Mouse (Mus musculus) small intestine, adult 2 months (tissue): ENCODE measurements around the gene Rasal3. TPM values are rescaled to one million over a fixed set of nuclear protein-coding genes. Genes with fewer than 3 reads are reported as not detected.
A peak's percentile ranks its signal among the peaks of the same experiment; 100 is the strongest.

ENCODE experiments used
- H3K27ac ChIP-seq: fragments of 200-500 bp; 2 replicates; pipeline ENCODE4 v1.5.1; 2012; ENCODE audit warnings: low read depth, low read length, control low read depth, inconsistent platforms; ENCODE audit not compliant: insufficient read depth
- H3K27me3 ChIP-seq: fragments of 200-500 bp; 2 replicates; pipeline ENCODE4 v1.6.1; 2012; ENCODE audit warnings: mild to moderate bottlenecking, moderate library complexity, low read length, inconsistent platforms; ENCODE audit not compliant: control insufficient read depth, insufficient read depth
- H3K36me3 ChIP-seq: fragments of 200-500 bp; 2 replicates; pipeline ENCODE4 v1.6.1; 2012; ENCODE audit warnings: mild to moderate bottlenecking, low read length, control low read depth, inconsistent platforms; ENCODE audit not compliant: control insufficient read depth, insufficient read depth
- H3K4me1 ChIP-seq: fragments of 200-500 bp; 2 replicates; pipeline ENCODE4 v1.6.1; 2012; ENCODE audit warnings: low read length, inconsistent platforms, mixed read lengths; ENCODE audit not compliant: control insufficient read depth, insufficient read depth, insufficient read length
- H3K4me3 ChIP-seq: fragments of 200-500 bp; 2 replicates; pipeline ENCODE4 v1.5.1; 2012; ENCODE audit warnings: low read depth, mild to moderate bottlenecking, control low read depth, inconsistent platforms, low read length, moderate library complexity
- CTCF ChIP-seq: fragments of 200-500 bp; IDR thresholded peaks from 2 replicates; pipeline ENCODE4 v1.5.1; 2012; ENCODE audit warnings: low read depth, mild to moderate bottlenecking, control low read depth, inconsistent platforms, low read length, moderate library complexity, mixed read lengths; ENCODE audit not compliant: insufficient replicate concordance, insufficient read length; ENCODE audit errors: extremely low read depth
- POLR2A ChIP-seq: fragments of 200-500 bp; IDR thresholded peaks from 2 replicates; pipeline ENCODE4 v1.6.1; 2012; ENCODE audit warnings: low read depth, mild to moderate bottlenecking, control low read depth, inconsistent platforms, low read length, moderate library complexity
- WGBS: fragments of 180-500 bp; shearing (Covaris S2); methylation state at CpG from one replicate; pipeline ENCODE4 v1.1.7; 2018; 5-methylcytosine and 5-hydroxymethylcytosine counted together
- polyA plus RNA-seq: library from polyadenylated mRNA; depleted of rRNA; stranded (reverse); fragments of >200 nt; gene quantifications from 2 replicates; pipeline ENCODE4 v1.2.3, GENCODE M21; 2012

Gene Rasal3
- polyA plus RNA-seq, 1 experiment = 16.0 TPM

DNA sequence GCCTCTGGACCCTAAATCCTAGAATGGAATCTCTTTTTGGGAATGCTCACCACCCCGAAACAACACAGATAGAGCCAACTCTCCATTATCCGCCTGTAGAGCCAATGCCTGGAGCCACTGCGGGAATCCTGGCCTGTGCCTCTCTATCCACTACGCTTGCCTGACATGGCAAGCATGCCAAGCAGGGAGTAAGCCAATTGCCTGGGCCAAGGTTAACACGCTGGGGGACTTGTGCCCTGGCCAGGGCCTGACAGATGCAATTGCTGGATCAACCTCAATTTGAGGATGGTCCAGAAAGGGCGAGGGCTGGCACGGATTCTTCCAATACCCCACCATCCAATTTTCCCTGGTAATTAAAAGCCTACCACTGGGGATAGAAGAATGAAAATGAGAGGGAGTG, 20.8 kb downstream of the Rasal3 start:
- TF ChIP-seq CTCF (no peak), POLR2A (no peak)
- Histone ChIP-seq H3K27me3 (no peaks in the 10 kb centered on the region), H3K27ac (no peak overlapping the region), H3K4me3 (no peak overlapping the region), H3K4me1 (peaks cover 3% of the 10 kb centered on the region; the same call in 1 of the 2 replicates), H3K36me3 (peaks cover 5% of the 10 kb centered on the region; the same call in 1 of the 2 replicates)
- 94% methylated on average over 7 of the region's 7 CpGs for WGBS

DNA sequence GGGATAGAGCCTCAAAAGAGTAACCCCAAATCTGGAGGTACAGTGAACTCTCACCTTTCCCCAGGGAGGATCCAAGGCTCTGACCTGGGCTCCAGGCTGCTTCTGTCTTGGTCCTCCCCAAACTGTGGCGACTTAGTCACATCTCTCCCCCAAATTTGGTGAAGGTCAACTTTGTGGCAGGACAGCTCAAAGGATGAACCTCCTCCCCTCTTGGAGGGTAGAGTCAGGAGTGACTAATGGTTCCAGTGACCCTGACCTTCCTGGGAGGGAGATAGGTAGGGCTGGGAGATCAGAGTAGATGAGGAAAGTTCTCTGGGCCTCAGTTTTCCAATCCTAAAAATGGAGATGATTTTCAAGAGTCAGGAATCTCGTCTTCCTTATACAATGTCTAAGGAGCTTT, 24.6 kb downstream of the Rasal3 start:
- WGBS = 74% methylated on average over 2 of the region's 2 CpGs
- Histone ChIP-seq H3K27me3 (no peaks in the 10 kb centered on the region), H3K4me1 (peaks cover 16% of the 10 kb centered on the region), H3K4me3 (no peak overlapping the region), H3K36me3 (0 out of 2 replicates have a peak, but pooled peaks cover 2% of the 10 kb centered on the region), H3K27ac (no peak overlapping the region)
- no peak for TF ChIP-seq CTCF
- no peak for TF ChIP-seq POLR2A

DNA sequence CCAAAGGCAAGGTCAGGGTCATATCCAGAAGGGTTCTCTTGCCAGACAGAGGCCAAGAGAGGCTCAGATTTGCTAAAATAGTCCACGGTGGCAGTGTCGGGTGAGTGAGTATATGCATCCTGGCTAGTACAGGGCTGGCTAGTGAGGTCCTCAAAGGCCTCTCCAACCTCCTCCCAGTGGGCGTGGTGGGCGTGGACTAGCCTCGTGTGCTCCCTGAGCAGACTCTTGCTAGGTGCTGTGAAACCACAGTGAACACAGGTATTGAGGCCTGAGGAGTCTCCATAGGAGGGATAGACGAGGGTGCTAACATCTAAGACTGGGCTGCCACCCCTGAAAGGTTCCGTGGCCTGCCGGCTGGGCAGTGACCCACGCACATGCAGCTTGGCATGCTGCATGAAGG, 26.2 kb downstream of the Rasal3 start:
- Histone ChIP-seq H3K27ac (no peak overlapping the region), H3K36me3 (0 out of 2 replicates have a peak, but pooled peaks cover 2% of the 10 kb centered on the region), H3K27me3 (no peaks in the 10 kb centered on the region), H3K4me1 (peaks cover 16% of the 10 kb centered on the region), H3K4me3 (no peak overlapping the region)
- WGBS = 68% methylated on average over 9 of the region's 9 CpGs
- TF ChIP-seq POLR2A = no peak

DNA sequence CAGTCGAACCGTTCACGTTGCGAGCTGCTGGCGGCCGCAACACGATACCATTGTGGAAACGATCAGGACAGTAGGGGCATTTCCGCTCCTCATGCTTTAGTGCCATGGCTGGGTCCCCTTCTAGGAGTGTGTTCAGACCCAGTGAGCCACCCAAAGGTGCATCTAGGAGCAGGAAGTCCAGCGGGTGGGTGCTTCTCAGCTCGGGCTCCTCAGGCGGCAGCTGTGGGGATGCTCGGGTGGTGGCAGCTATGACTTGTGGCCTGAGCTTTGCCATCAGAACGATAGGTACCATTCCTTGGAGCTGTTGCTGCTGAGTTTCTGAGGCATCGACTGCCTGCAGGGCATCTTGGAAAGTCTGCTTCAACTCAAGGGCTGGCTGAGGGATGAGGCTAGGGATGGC, 26.9 kb downstream of the Rasal3 start:
- Histone ChIP-seq H3K4me3 (no peak overlapping the region), H3K27ac (no peak overlapping the region), H3K4me1 (peaks cover 16% of the 10 kb centered on the region), H3K36me3 (0 out of 2 replicates have a peak, but pooled peaks cover 2% of the 10 kb centered on the region), H3K27me3 (no peaks in the 10 kb centered on the region)
- TF ChIP-seq POLR2A = no peak
- TF ChIP-seq CTCF = no peak
- 75% methylated on average over 15 of the region's 15 CpGs for WGBS

DNA sequence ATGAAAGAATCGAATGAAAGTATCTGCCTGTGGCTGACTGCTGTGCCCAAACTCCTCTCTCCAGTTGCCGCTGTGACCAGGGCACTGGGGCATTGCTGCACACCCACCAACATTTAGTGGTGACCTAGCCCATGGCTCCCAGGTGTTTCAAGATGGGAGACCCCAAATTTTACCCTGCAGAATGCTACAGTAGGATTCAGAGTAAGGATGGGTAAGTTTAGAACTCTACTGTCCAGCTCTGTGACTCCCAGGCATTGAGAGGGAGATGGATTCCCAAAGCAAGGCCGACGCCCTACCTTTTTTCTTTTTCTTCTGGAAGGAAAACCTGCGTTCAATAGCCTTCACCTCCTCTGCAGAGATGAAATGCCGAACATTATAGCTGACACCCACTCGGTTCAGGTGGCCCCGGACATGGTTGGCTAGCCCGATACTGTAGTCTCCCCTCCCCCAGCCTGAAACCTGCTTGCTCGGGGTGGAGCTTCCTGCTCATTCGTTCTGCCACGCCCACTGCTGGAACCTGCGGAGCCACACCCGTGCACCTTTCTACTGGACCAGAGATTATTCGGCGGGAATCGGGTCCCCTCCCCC, 34.3 kb downstream of the Rasal3 start:
- TF ChIP-seq POLR2A (no peak), CTCF (no peak)
- no peaks in the 10 kb centered on the region; the same call in none of the 2 replicates for H3K36me3 ChIP-seq
- WGBS = 14% methylated on average over 14 of the region's 17 CpGs
- peak overlapping the region; percentile 71 for H3K4me3 ChIP-seq
- no peaks in the 10 kb centered on the region for H3K27me3 ChIP-seq
- peaks cover 5% of the 10 kb centered on the region; the same call in 1 of the 2 replicates for H3K4me1 ChIP-seq
- H3K27ac ChIP-seq = peak overlapping the region; percentile 17; the same call in 1 of the 2 replicates

DNA sequence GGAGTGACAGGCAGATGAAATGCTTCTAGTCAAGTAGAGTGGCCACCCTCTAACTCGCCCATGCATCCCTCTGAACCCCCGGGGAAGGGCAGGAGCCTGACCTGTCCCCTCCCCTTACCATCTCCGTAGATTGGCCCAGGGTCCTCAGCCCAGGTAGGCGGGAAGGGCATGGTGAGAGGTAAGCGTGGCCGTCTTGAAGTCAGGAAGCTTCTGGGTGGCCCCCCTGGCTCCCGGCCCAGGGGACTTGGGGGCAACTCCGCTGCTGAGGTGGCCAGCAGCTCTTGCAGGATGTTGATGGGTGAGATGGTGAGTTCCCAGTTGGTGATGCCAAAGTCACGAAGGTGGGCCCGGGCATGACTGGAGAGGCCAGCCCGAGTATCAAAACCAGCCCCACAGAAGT, 35.7 kb downstream of the Rasal3 start:
- no peak overlapping the region for H3K4me3 ChIP-seq
- no peaks in the 10 kb centered on the region for H3K27me3 ChIP-seq
- no peaks in the 10 kb centered on the region; the same call in none of the 2 replicates for H3K36me3 ChIP-seq
- H3K27ac ChIP-seq = no peak overlapping the region
- 92% methylated on average over 11 of the region's 11 CpGs for WGBS
- TF ChIP-seq POLR2A (no peak), CTCF (no peak)
- H3K4me1 ChIP-seq = peaks cover 11% of the 10 kb centered on the region; the same call in 1 of the 2 replicates

DNA sequence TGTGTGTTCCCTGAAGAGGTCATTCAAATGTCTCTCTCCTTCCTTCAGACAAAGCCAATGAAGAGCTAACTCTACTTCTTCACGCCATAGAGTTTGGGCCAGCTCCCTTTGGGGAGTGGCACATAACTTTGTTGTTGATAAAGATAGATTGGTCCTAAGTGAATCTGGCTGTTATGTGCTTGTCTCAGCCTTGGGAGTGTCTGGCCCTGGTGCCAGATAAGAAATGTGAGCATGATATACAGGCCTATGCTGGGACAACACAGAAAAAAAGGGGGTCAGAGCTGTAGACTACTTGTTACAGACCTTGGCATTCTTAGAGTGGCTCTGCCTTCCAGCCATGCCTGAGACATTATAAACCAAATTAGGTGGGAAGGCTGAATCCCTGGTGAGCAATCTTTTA, 38.1 kb downstream of the Rasal3 start:
- 24% methylated on average over 1 of the region's 1 CpGs for WGBS
- peaks cover 11% of the 10 kb centered on the region; the same call in 1 of the 2 replicates for H3K4me1 ChIP-seq
- peaks cover 9% of the 10 kb centered on the region for H3K36me3 ChIP-seq
- H3K27me3 ChIP-seq = no peaks in the 10 kb centered on the region
- no peak overlapping the region for H3K4me3 ChIP-seq
- no peak for TF ChIP-seq POLR2A
- H3K27ac ChIP-seq = no peak overlapping the region
